Mouse (Mus musculus): Measurements from ENCODE around the gene Ccdc86.

The Ccdc86 gene

GRCm38 (mm10) chr19:10959085-10959977, 10.3 kb upstream of the Ccdc86 start:
- in situ Hi-C loops (cut with MboI; ENCODE audit: low pct_unique_long_range_greater_than_20kb in 1 of 2, low sequenced_read_pairs in 2 of 2, unreplicated experiment in 1 of 2): loop anchor here in 1 of 2 experiments (10.0 kb wide), 1 partner anchor 245 kb away; no protein-coding TSS in a partner anchor

DNA sequence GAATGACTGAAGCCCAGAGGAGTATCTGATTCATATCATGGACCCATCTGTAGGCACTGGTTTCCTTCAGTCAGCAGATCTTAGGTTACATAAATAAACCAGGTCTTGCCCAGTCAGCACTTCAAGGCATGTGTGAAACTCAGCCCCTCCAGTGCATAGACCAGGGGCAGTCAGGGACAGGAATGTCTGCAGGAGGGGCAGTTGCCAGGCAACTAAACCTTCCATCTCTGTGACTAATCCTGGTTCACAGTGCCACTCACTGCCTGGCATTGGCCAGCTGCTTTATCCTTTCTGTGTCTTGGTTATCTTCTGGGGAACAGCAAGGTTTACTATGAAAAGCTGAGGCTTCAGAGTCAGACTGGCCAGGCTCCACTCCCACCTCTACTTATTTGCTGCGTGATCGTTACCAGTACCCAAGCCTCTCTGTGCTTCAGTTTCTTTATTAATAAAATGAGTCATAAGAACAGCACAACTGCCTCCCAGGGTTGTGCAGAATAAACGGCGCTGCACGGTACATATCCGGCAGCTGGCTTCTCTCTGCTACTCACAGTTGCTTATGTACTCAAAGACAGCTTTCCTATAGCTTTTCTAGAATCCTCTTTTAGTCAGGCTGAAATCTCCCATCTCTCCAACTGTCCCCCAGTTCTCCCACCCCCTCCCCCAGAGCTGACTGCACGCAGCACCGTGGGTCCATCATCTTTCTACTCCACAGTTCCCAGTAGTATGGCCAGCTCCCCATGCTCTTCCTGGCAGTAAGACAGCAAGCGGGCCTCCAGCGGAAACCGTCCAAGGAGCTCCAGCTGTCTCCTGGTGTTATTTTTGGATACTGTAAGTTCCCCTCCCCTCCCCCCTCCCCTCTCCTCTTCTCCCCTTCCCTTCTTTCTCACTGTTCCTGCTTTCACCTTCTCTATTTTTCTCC, 3.2 kb upstream of the Ccdc86 start:
- in situ Hi-C loops (cut with MboI; ENCODE audit: low pct_unique_long_range_greater_than_20kb in 1 of 2, low sequenced_read_pairs in 2 of 2, unreplicated experiment in 1 of 2): loop anchor here in 1 of 2 experiments (10.0 kb wide), 1 partner anchor 237 kb away; no protein-coding TSS in a partner anchor

- in situ Hi-C loops (cut with MboI; ENCODE audit: low pct_unique_long_range_greater_than_20kb in 1 of 2, low sequenced_read_pairs in 2 of 2, unreplicated experiment in 1 of 2): no loop called here
Observed at GRCm38 (mm10) chr19:10949558-10949957, 492 bp upstream of the Ccdc86 start.

DNA sequence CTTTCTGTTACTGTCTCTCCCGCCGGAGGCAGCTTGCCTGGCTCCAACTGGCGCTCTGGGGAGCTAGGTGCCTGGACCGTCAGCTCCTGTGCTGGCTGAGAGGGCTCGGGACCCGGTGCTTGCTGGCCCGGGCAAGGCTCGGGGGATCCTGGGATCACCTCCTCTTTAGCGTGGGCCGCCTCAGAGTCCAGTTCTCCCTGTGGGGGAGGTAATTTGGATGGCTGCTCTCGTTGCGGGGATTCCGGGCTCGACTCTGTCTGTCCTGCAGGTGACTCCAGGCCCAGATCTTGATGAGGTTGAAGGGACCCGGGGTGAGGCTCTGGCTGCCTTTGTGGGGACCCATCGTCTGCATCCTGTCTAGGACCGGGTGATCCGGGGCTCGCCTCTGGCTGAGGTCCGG, 650 bp downstream of the Ccdc86 start:
- in situ Hi-C loops (cut with MboI; ENCODE audit: low pct_unique_long_range_greater_than_20kb in 1 of 2, low sequenced_read_pairs in 2 of 2, unreplicated experiment in 1 of 2): no loop called here

- in situ Hi-C loops (cut with MboI; ENCODE audit: low pct_unique_long_range_greater_than_20kb in 1 of 2, low sequenced_read_pairs in 2 of 2, unreplicated experiment in 1 of 2): no loop called here
Observed at GRCm38 (mm10) chr19:10947219-10947618, 1.8 kb downstream of the Ccdc86 start.

DNA sequence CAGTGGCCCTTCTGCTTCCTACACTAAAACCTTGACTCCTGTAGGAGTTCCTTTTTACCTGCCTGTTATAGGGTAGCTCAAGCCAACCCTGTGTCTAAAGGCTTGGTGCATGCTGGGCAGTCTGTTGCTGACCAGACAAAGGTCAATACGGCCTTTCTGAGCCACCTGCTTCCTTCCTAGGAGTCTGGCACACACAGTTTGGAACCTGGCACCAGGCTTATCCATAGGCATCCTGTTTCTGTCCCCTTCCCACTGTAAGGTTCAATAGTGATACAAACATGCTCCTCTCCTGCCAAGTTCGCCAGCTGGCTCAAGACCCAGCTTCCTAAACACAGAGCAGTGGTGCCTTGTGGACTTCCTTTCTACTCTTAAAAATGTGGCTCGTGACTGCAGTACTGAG, 2.6 kb downstream of the Ccdc86 start:
- in situ Hi-C loops (cut with MboI; ENCODE audit: low pct_unique_long_range_greater_than_20kb in 1 of 2, low sequenced_read_pairs in 2 of 2, unreplicated experiment in 1 of 2): no loop called here

DNA sequence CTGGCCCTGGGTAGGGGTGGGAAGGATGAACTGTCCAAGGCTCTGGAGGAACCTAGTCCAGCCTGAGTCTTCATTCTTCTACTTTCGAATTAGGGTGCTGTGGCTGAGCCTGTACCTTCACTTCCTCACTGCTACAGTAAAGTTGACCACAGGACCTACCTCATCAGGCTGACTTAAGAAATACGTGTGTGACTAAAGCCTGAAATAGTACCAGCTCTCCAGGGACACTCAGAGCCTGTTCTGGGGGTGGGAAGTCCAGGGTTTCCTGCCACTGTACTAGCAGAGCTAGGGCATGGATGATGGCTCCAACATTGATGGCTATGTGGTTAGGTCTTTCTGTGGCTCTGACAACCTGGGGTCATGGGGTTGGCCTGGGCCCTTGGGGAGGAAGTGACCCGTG, 5.1 kb downstream of the Ccdc86 start:
- in situ Hi-C loops (cut with MboI; ENCODE audit: low pct_unique_long_range_greater_than_20kb in 1 of 2, low sequenced_read_pairs in 2 of 2, unreplicated experiment in 1 of 2): no loop called here

- in situ Hi-C loops (cut with MboI; ENCODE audit: low pct_unique_long_range_greater_than_20kb in 1 of 2, low sequenced_read_pairs in 2 of 2, unreplicated experiment in 1 of 2): no loop called here
Observed at GRCm38 (mm10) chr19:10940801-10941457, 8.1 kb downstream of the Ccdc86 start.

DNA sequence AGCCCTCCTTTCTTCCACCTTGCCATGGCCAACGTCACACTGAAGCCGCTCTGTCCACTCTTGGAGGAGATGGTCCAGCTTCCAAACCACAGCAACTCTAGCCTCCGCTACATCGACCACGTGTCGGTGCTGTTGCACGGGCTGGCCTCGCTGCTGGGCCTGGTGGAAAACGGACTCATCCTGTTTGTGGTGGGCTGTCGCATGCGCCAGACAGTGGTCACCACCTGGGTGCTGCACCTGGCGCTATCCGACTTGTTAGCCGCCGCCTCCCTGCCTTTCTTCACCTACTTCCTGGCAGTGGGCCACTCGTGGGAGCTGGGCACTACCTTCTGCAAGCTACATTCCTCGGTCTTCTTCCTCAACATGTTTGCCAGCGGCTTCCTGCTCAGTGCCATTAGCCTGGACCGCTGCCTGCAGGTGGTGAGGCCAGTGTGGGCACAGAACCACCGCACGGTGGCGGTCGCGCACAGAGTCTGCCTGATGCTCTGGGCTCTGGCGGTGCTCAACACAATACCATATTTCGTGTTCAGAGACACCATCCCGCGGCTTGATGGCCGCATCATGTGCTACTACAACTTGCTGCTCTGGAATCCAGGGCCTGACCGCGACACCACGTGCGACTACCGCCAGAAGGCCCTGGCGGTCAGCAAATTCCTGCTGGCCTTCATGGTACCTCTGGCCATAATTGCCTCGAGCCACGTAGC, 8.8 kb downstream of the Ccdc86 start:
- in situ Hi-C loops (cut with MboI; ENCODE audit: low pct_unique_long_range_greater_than_20kb in 1 of 2, low sequenced_read_pairs in 2 of 2, unreplicated experiment in 1 of 2): no loop called here

- in situ Hi-C loops (cut with MboI; ENCODE audit: low pct_unique_long_range_greater_than_20kb in 1 of 2, low sequenced_read_pairs in 2 of 2, unreplicated experiment in 1 of 2): loop anchor here in 1 of 2 experiments (5.0 kb wide), 1 partner anchor 39 kb away; no protein-coding TSS in a partner anchor
Observed at GRCm38 (mm10) chr19:10938771-10939170, 10.3 kb downstream of the Ccdc86 start.

GRCm38 (mm10) chr19:10937110-10937563, 11.9 kb downstream of the Ccdc86 start, which contains the start of gene Ptgdr2:
Ptgdr2 (plus strand) TSS chr19:10937160.
- in situ Hi-C loops (cut with MboI; ENCODE audit: low pct_unique_long_range_greater_than_20kb in 1 of 2, low sequenced_read_pairs in 2 of 2, unreplicated experiment in 1 of 2): loop anchor here in 1 of 2 experiments (5.0 kb wide), 1 partner anchor 40 kb away; no protein-coding TSS in a partner anchor

- in situ Hi-C loops (cut with MboI; ENCODE audit: low pct_unique_long_range_greater_than_20kb in 1 of 2, low sequenced_read_pairs in 2 of 2, unreplicated experiment in 1 of 2): loop anchor here in 1 of 2 experiments (5.0 kb wide), 1 partner anchor 41 kb away; no protein-coding TSS in a partner anchor
Observed at GRCm38 (mm10) chr19:10936077-10936476, 13.0 kb downstream of the Ccdc86 start.

GRCm38 (mm10) chr19:10935029-10935428, 14.0 kb downstream of the Ccdc86 start:
- in situ Hi-C loops (cut with MboI; ENCODE audit: low pct_unique_long_range_greater_than_20kb in 1 of 2, low sequenced_read_pairs in 2 of 2, unreplicated experiment in 1 of 2): loop anchor here in 1 of 2 experiments (5.0 kb wide), 1 partner anchor 42 kb away; no protein-coding TSS in a partner anchor

DNA sequence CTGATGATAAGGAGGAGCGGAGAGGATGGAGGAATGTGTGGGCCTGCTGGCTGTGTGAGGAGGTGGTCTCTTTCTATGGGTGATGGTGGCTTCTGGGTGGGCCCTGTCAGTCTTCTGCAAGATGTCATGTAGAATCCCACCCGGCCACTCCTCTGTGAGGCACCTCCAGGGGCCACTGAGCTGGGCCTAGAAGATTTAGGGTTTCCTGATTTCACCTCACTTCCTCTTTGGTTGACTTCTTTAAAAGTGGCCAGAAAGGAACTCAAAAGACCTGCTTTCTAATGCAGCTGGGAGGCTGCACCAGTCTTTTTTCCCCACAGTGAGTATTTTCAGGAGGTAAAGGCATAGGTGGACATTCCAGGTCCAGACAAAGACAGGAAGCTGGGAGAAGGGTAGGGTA, 18.4 kb downstream of the Ccdc86 start:
- in situ Hi-C loops (cut with MboI; ENCODE audit: low pct_unique_long_range_greater_than_20kb in 1 of 2, low sequenced_read_pairs in 2 of 2, unreplicated experiment in 1 of 2): no loop called here

- in situ Hi-C loops (cut with MboI; ENCODE audit: low pct_unique_long_range_greater_than_20kb in 1 of 2, low sequenced_read_pairs in 2 of 2, unreplicated experiment in 1 of 2): no loop called here
Observed at GRCm38 (mm10) chr19:10926666-10927065, 22.4 kb downstream of the Ccdc86 start.

DNA sequence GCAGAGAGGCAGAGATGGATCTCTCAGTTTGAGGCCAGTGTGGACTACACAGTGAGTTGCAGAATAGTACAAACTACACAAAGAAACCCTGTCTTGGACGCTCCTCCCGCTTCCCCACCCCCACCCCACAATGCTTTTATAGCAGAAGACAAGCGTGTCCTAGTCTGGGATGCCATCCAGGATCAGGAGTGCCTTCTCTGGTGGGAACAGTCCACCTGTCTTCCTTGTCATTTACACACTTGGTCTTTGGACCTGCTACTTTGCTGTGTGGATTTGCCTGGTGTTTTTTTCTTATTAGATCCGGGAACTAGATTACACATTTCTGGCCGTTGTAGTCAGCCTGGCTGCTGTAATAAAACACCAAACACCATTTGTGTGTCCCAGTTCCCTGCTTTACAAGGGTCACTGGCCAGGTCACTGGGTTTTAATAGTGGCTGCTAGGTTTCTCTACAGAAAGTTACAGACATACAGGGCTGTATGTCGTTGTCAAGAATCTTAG, 22.9 kb downstream of the Ccdc86 start:
- in situ Hi-C loops (cut with MboI; ENCODE audit: low pct_unique_long_range_greater_than_20kb in 1 of 2, low sequenced_read_pairs in 2 of 2, unreplicated experiment in 1 of 2): no loop called here

DNA sequence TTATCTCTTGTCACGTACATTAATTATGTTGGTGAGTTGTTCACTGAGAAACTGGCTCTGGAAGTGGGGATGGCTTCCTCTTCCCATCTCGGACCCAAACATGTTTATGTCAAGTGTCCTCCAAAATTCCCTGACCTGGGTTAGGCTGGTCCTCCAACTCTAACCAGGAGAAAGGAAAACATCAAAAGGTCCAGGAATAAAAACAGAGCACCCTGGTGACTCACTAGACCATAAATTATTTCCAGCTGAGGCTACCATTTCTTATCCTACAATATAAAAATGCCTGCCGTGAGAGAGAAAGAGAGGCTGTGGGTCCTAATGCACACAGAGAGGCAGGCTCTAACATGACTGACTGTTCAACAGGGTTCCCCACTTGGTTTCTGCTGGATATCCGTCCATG, 24.8 kb downstream of the Ccdc86 start:
- in situ Hi-C loops (cut with MboI; ENCODE audit: low pct_unique_long_range_greater_than_20kb in 1 of 2, low sequenced_read_pairs in 2 of 2, unreplicated experiment in 1 of 2): no loop called here

Measured in mouse embryonic stem cell (cell line).